Mouse (Mus musculus) brain, embryonic 14.5 days (tissue): ENCODE results near the gene Rapgefl1. TPM values are rescaled to one million over a fixed set of nuclear protein-coding genes. Genes with fewer than 3 reads are reported as not detected.

ENCODE experiments used
- DNase-seq: peaks from one replicate; pipeline ENCODE4 v3.0.0-alpha.2; 2011; ENCODE audit warnings: low read depth
- CTCF ChIP-seq: fragments of 200-500 bp; IDR thresholded peaks from 2 replicates; pipeline ENCODE4 v1.5.1; 2012; ENCODE audit warnings: inconsistent platforms, mild to moderate bottlenecking, moderate library complexity, borderline replicate concordance; ENCODE audit not compliant: insufficient read depth, insufficient read length; ENCODE audit errors: extremely low read depth
- POLR2A ChIP-seq: fragments of 200-500 bp; IDR thresholded peaks from 2 replicates; pipeline ENCODE4 v1.6.1; 2012; ENCODE audit warnings: mild to moderate bottlenecking, inconsistent platforms, borderline replicate concordance; ENCODE audit not compliant: poor library complexity, insufficient read depth, insufficient read length, severe bottlenecking; ENCODE audit errors: extremely low read depth
- polyA plus RNA-seq: library from polyadenylated mRNA; depleted of rRNA; stranded (reverse); fragments of >200 nt; gene quantifications from 2 replicates; pipeline ENCODE4 v1.2.3, GENCODE M21; 2012; rRNA removed

Gene Rapgefl1
- polyA plus RNA-seq, 1 experiment, result 33.5 TPM

- DNase-seq, result no peak
- no peak for TF ChIP-seq POLR2A
- no peak for TF ChIP-seq CTCF
These were observed 33.3 kb downstream of the Rapgefl1 start for GRCm38 (mm10) chr11:98869906-98870305.

DNA sequence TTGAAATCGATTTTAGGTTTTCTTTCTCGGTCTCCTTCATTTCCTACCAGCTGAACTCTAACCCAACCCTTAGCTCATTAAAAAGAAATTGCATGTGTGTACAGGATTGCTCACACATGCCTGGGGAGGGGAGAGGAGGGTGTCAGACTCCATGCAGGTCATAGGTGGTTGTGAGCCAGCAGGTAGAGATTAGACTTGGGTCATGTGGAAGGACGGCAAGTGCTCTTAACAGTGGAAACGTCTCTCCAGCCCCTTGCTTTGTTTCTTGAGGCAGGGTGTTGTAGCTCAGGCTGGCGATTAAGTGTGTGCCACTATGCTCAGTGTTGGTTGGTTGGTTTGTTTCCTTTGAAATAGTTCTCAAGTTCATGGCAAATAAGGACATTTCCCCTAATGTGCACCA is 34.2 kb downstream of the Rapgefl1 start:
- no peak for DNase-seq
- no peak for TF ChIP-seq POLR2A
- TF ChIP-seq CTCF, result no peak

DNA sequence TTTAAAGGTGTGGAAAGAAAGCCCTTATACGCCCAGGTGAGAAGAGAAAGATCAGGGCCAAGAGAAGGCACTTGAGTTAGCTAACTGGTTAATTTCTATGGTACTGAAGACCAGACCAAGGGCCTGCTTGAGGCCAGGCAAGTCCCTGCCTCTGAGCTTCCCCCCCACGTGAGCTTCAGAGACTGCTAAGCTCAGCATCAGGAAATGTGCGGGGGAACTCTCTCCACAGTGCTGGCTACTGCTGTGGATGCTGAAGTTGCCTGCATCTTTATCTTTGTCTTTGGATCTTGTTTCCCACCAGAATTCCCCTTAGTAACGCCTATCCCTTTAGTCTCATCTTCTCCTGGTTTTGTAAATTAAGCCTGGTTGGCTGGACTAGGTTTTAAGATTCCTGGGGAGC is 34.8 kb downstream of the Rapgefl1 start:
- TF ChIP-seq CTCF (no peak), POLR2A (no peak)
- no peak for DNase-seq

DNA sequence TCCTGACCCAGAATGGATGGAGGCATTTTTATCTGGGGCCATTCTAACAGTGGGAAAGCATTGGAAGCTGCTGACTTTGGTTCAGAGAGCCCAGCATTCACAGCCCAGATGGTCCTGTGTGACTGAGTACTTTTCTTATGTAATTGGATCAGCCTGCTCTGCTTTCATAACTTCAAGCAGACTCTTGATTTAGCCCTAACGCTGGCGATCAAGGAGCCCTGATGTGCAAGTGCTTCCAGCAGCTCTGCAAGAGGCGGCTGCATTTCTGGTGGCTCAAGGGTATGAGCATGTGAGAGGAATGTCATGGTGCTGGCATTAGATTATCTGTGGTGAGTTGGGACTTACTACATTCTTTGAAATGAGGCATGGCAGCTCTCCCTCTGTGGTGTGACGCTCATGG is 35.5 kb downstream of the Rapgefl1 start:
- TF ChIP-seq CTCF (no peak), POLR2A (no peak)
- DNase-seq, result peak; percentile 43

GRCm38 (mm10) chr11:98873900-98874299 is 37.3 kb downstream of the Rapgefl1 start:
- DNase-seq, result no peak

GRCm38 (mm10) chr11:98877001-98877400 is 40.4 kb downstream of the Rapgefl1 start:
- TF ChIP-seq POLR2A (no peak), CTCF (no peak)
- DNase-seq, result no peak

More at GRCm38 (mm10) chr11:98873900-98874299, 37.3 kb downstream of the Rapgefl1 start:
- no peak for TF ChIP-seq POLR2A
- TF ChIP-seq CTCF, result no peak

GRCm38 (mm10) chr11:98887703-98888102 is 51.1 kb downstream of the Rapgefl1 start:
- TF ChIP-seq CTCF (no peak), POLR2A (no peak)
- DNase-seq, result no peak

GRCm38 (mm10) chr11:98889077-98889476 is 52.5 kb downstream of the Rapgefl1 start:
- no peak for TF ChIP-seq CTCF
- no peak for TF ChIP-seq POLR2A
- no peak for DNase-seq

GRCm38 (mm10) chr11:98889977-98890376 is 53.4 kb downstream of the Rapgefl1 start:
- TF ChIP-seq CTCF, result no peak
- no peak for TF ChIP-seq POLR2A
- DNase-seq, result no peak

GRCm38 (mm10) chr11:98892426-98892825 is 55.8 kb downstream of the Rapgefl1 start:
- TF ChIP-seq CTCF (no peak), POLR2A (no peak)
- no peak for DNase-seq

DNA sequence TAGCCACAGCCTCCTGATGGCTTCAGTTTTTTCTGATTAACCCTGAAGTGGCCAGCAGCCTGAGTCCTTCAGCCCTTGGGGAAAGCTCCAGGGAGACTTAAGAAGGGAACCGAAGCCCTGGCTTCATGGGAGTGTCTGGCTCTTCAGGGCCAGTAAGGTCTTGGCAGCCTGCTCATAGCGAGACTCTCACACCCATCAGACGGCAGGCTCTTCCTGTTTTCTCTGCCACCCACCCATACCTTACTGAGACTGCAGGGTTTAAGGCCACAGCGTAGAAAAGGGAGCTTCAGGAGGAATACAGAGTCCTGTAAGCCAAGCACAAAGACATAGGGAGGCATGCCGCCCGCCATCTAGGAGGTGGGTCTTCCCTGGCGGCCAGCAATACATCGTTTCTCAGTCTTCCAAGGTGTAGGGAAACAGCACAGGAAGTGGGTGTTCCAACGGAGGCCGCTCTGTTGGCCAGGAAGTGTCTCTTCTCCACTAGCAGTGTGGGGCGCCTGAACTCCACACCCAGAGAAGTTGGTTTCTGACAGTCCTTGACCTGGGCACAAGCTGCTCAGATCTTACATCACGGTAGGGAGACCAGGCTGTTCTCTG is 64.0 kb downstream of the Rapgefl1 start:
- DNase-seq, result no peak
- TF ChIP-seq CTCF, result no peak
- no peak for TF ChIP-seq POLR2A

- no peak for TF ChIP-seq POLR2A
- TF ChIP-seq CTCF, result no peak
- DNase-seq, result no peak
These were observed 66.1 kb downstream of the Rapgefl1 start for GRCm38 (mm10) chr11:98902621-98903245.

Other genes starting within 250 kb of the Rapgefl1 start
- gene Ormdl3, start 249.4 kb upstream of the Rapgefl1 start, polyA plus RNA-seq, result 80.6 and 94.6 TPM in 2 replicates
- not detected in 2 replicates for gene Lrrc3c, start 238.5 kb upstream of the Rapgefl1 start, polyA plus RNA-seq
- gene Gm12355, start 211.1 kb upstream of the Rapgefl1 start, polyA plus RNA-seq, result 0.08 and 0.33 TPM in 2 replicates
- not detected in 2 replicates for gene Gsdma3, start 210.4 kb upstream of the Rapgefl1 start, polyA plus RNA-seq
- not detected in 2 replicates for gene Gsdma2, start 190.0 kb upstream of the Rapgefl1 start, polyA plus RNA-seq
- 0.09 TPM in 1 of 2 replicates, not detected in the other for gene Gsdma, start 172.4 kb upstream of the Rapgefl1 start, polyA plus RNA-seq
- 201 and 217 TPM in 2 replicates for gene Psmd3, start 154.2 kb upstream of the Rapgefl1 start, polyA plus RNA-seq
- 0.10 TPM in 1 of 2 replicates, not detected in the other for gene Csf3, start 135.5 kb upstream of the Rapgefl1 start, polyA plus RNA-seq
- 134 and 170 TPM in 2 replicates for gene Med24, start 107.3 kb upstream of the Rapgefl1 start, polyA plus RNA-seq
- gene Thra, start 96.1 kb upstream of the Rapgefl1 start, polyA plus RNA-seq, result 600 and 616 TPM in 2 replicates
- 3.6 and 4.1 TPM in 2 replicates for gene Nr1d1, start 61.5 kb upstream of the Rapgefl1 start, polyA plus RNA-seq
- gene Msl1, start 41.3 kb upstream of the Rapgefl1 start, polyA plus RNA-seq, result 92.1 and 104 TPM in 2 replicates
- 66.6 and 74.3 TPM in 2 replicates for gene Casc3, start 31.9 kb upstream of the Rapgefl1 start, polyA plus RNA-seq
- gene Wipf2, start 26.9 kb downstream of the Rapgefl1 start, polyA plus RNA-seq, result 11.0 and 14.7 TPM in 2 replicates
- 4.5 and 6.2 TPM in 2 replicates for gene Cdc6, start 71.0 kb downstream of the Rapgefl1 start, polyA plus RNA-seq
- 8.4 and 14.4 TPM in 2 replicates for gene Rara, start 91.0 kb downstream of the Rapgefl1 start, polyA plus RNA-seq
- gene Gjd3, start 146.2 kb downstream of the Rapgefl1 start, polyA plus RNA-seq, result 2.5 and 2.9 TPM in 2 replicates
- 57.3 and 70.1 TPM in 2 replicates for gene Top2a, start 187.4 kb downstream of the Rapgefl1 start, polyA plus RNA-seq
- gene Igfbp4, start 204.5 kb downstream of the Rapgefl1 start, polyA plus RNA-seq, result 119 and 145 TPM in 2 replicates